Mouse (Mus musculus) c-Kit-positive CD71-positive TER-119-negative erythroid progenitor cells, embryonic 14.5 days (primary cell): ENCODE measurements around the gene 2610528J11Rik.
"Not testable (repeated sequence)": the region's sequence is repeated elsewhere in the genome, so short reads cannot be mapped to it uniquely, and the experiment has no call there.

ENCODE experiments used
- DNase-seq: peaks from one replicate; pipeline ENCODE4 v3.0.0-alpha.2; 2013; ENCODE audit warnings: low read depth

The 2610528J11Rik gene

GRCm38 (mm10) chr4:118542510-118543157 lies 15.8 kb downstream of the 2610528J11Rik start:
- DNase-seq: no peak

- DNase-seq: no peak
Observed at GRCm38 (mm10) chr4:118543158-118543530, 16.3 kb downstream of the 2610528J11Rik start.

- peak; percentile 25 for DNase-seq
Observed at GRCm38 (mm10) chr4:118543592-118544260, 16.9 kb downstream of the 2610528J11Rik start, which contains the start of gene Tmem125. TSS of gene Tmem125 (minus strand) at chr4:118544044.

GRCm38 (mm10) chr4:118544441-118545127 lies 17.8 kb downstream of the 2610528J11Rik start:
- no peak for DNase-seq

- not testable (repeated sequence) for DNase-seq
Observed at GRCm38 (mm10) chr4:118547424-118548129, 20.8 kb downstream of the 2610528J11Rik start.

- peak; percentile 28 for DNase-seq
Observed at GRCm38 (mm10) chr4:118548130-118548480, 21.3 kb downstream of the 2610528J11Rik start.

GRCm38 (mm10) chr4:118553039-118553649 lies 26.3 kb downstream of the 2610528J11Rik start:
- no peak for DNase-seq

- DNase-seq: no peak
Observed at GRCm38 (mm10) chr4:118564062-118564925, 37.5 kb downstream of the 2610528J11Rik start.

GRCm38 (mm10) chr4:118564926-118565279 lies 38.1 kb downstream of the 2610528J11Rik start:
- no peak for DNase-seq

GRCm38 (mm10) chr4:118566161-118566676 lies 39.4 kb downstream of the 2610528J11Rik start:
- DNase-seq: peak; percentile 37

- peak; percentile 85 for DNase-seq
Observed at GRCm38 (mm10) chr4:118568709-118569108, 41.9 kb downstream of the 2610528J11Rik start.

GRCm38 (mm10) chr4:118569320-118569719 lies 42.5 kb downstream of the 2610528J11Rik start:
- no peak for DNase-seq

GRCm38 (mm10) chr4:118571441-118571840 lies 44.6 kb downstream of the 2610528J11Rik start:
- no peak for DNase-seq

- DNase-seq: peak; percentile 63
Observed at GRCm38 (mm10) chr4:118576097-118576496, 49.3 kb downstream of the 2610528J11Rik start.

GRCm38 (mm10) chr4:118579313-118579712 lies 52.5 kb downstream of the 2610528J11Rik start:
- no peak for DNase-seq
